Mouse (Mus musculus) stomach, postnatal 0 days (tissue): ENCODE data around the gene Tgfb1i1.
A peak's percentile ranks its signal among the peaks of the same experiment; 100 is the strongest.

ENCODE experiments used
- CTCF ChIP-seq: IDR thresholded peaks from 2 replicates; pipeline ENCODE4 v1.5.1; 2016; ENCODE audit warnings: antibody characterized with exemption, low read depth, mild to moderate bottlenecking, moderate library complexity
- EP300 ChIP-seq: optimal IDR thresholded peaks from 2 replicates; pipeline ENCODE3; 2016; ENCODE audit warnings: antibody characterized with exemption

DNA sequence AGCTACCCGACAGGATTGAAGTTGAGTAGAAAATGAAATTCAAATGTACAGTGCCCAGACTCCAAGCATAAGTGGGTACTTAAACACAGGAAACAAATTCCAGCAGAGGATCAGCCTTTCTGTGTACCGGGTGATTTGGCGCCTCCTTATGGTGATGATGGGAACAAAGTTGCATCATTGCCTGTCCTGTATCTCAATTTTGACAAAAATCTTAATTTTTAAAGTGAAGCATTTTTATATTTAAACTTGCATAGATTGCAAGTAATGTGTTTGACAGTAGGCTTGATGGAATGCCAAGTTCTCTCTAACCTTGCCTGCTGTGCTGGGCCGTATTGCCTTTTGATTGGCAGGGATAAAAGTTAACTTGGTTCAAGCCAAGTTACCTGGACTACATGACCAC is 7.6 kb upstream of the Tgfb1i1 start:
- TF ChIP-seq EP300 (no peak), CTCF (peak; percentile 74)
